Comparison of ENCODE assay signal across 22 mouse cellular contexts in genomic region chr13:114376511-114376910, GRCm38 (mm10).
"Had no signal": no experiment of that assay in that cellular context is flagged by ENCODE, and none has a peak within 500 bp of the region (broad histone marks: within the 10 kb centered on the region; RNA-seq: fewer than 3 reads in every experiment).

No protein-coding gene starts in this region.

- ATAC-seq: hindbrain, embryonic 16.5 days; hindbrain, postnatal 0 days; inflammation-experienced regulatory T-cells, adult 6 months; intestine, embryonic 15.5 days; intestine, embryonic 16.5 days; intestine, postnatal 0 days had no signal

- DNase-seq: heart, postnatal 10 days; heart, postnatal 14 days; heart, postnatal 36 days; heart, postnatal 4 days; kidney, adult 11 months; kidney, adult 18-20 months; kidney, adult 2 months; kidney, adult 8-10 months; kidney, adult 9 months; kidney, postnatal 10 days; kidney, postnatal 14 days; kidney, postnatal 25 days; kidney, postnatal 36 days; kidney, postnatal 4 days; layer of hippocampus, adult 9-11 months; layer of hippocampus, postnatal 36 days had no signal
